Mouse (Mus musculus): ENCODE measurements at regions not wholly inside any gene's neighbourhood (a gene's known extent, or its start where the extent isn't known, plus 50 kb on each side); places are given as distances from the start of the nearest gene placed in this dataset.
A peak's percentile ranks its signal among the peaks of the same experiment; 100 is the strongest.

GRCm38 (mm10) chr7:71816138-71816537 lies 464.9 kb upstream of the Gm10295 start:
- no peak overlapping the region for H3K9ac ChIP-seq (ENCODE audit: low read depth, low read length)
- H3K36me3 ChIP-seq (ENCODE audit: control insufficient read depth, insufficient read depth, low read length) = no peaks in the 10 kb centered on the region
- no peaks in the 10 kb centered on the region for H3K27me3 ChIP-seq (ENCODE audit: control insufficient read depth, insufficient read depth, low read depth, low read length)
- WGBS = 75% methylated on average over 11 of the region's 11 CpGs
- H3K4me1 ChIP-seq (ENCODE audit: control insufficient read depth, insufficient read depth, low read length) = no peaks in the 10 kb centered on the region
- H3K27ac ChIP-seq (ENCODE audit: low read length) = no peak overlapping the region
- no peak overlapping the region for H3K4me3 ChIP-seq (ENCODE audit: low read depth, low read length)
- no peak for ATAC-seq
- H3K9me3 ChIP-seq (replicated peaks; ENCODE audit: control insufficient read depth, low read length, poor library complexity, severe bottlenecking) = no peaks in the 10 kb centered on the region
- H3K4me2 ChIP-seq (ENCODE audit: low read length) = no peak overlapping the region

- Histone ChIP-seq H3K27ac (ENCODE audit: low read length) (no peak overlapping the region), H3K9ac (ENCODE audit: low read depth, low read length) (no peak overlapping the region), H3K27me3 (ENCODE audit: control insufficient read depth, insufficient read depth, low read depth, low read length) (no peaks in the 10 kb centered on the region), H3K36me3 (ENCODE audit: control insufficient read depth, insufficient read depth, low read length) (no peaks in the 10 kb centered on the region), H3K9me3 (replicated peaks; ENCODE audit: control insufficient read depth, low read length, poor library complexity, severe bottlenecking) (no peaks in the 10 kb centered on the region), H3K4me1 (ENCODE audit: control insufficient read depth, insufficient read depth, low read length) (no peaks in the 10 kb centered on the region), H3K4me3 (ENCODE audit: low read depth, low read length) (no peak overlapping the region), H3K4me2 (ENCODE audit: low read length) (no peak overlapping the region)
- 40% methylated on average over 7 of the region's 7 CpGs for WGBS
- ATAC-seq = no peak
Measured at GRCm38 (mm10) chr7:71794201-71794600, 442.9 kb upstream of the Gm10295 start.

- Histone ChIP-seq H3K9ac (ENCODE audit: low read depth, low read length) (no peak overlapping the region), H3K4me1 (ENCODE audit: control insufficient read depth, insufficient read depth, low read length) (no peaks in the 10 kb centered on the region), H3K4me3 (ENCODE audit: low read depth, low read length) (no peak overlapping the region), H3K9me3 (replicated peaks; ENCODE audit: control insufficient read depth, low read length, poor library complexity, severe bottlenecking) (no peaks in the 10 kb centered on the region), H3K27me3 (ENCODE audit: control insufficient read depth, insufficient read depth, low read depth, low read length) (no peaks in the 10 kb centered on the region), H3K27ac (ENCODE audit: low read length) (no peak overlapping the region), H3K36me3 (ENCODE audit: control insufficient read depth, insufficient read depth, low read length) (no peaks in the 10 kb centered on the region), H3K4me2 (ENCODE audit: low read length) (no peak overlapping the region)
- no peak for ATAC-seq
Measured at GRCm38 (mm10) chr7:71788401-71788800, 437.1 kb upstream of the Gm10295 start.

GRCm38 (mm10) chr7:71782496-71782895 lies 431.2 kb upstream of the Gm10295 start:
- Histone ChIP-seq H3K9me3 (replicated peaks; ENCODE audit: control insufficient read depth, low read length, poor library complexity, severe bottlenecking) (no peaks in the 10 kb centered on the region), H3K36me3 (ENCODE audit: control insufficient read depth, insufficient read depth, low read length) (no peaks in the 10 kb centered on the region), H3K4me2 (ENCODE audit: low read length) (no peak overlapping the region), H3K9ac (ENCODE audit: low read depth, low read length) (no peak overlapping the region), H3K4me1 (ENCODE audit: control insufficient read depth, insufficient read depth, low read length) (no peaks in the 10 kb centered on the region), H3K27me3 (ENCODE audit: control insufficient read depth, insufficient read depth, low read depth, low read length) (no peaks in the 10 kb centered on the region), H3K4me3 (ENCODE audit: low read depth, low read length) (no peak overlapping the region), H3K27ac (ENCODE audit: low read length) (no peak overlapping the region)
- 79% methylated on average over 4 of the region's 4 CpGs for WGBS
- no peak for ATAC-seq

GRCm38 (mm10) chr7:71749886-71750285 lies 398.6 kb upstream of the Gm10295 start:
- WGBS = 78% methylated on average over 5 of the region's 5 CpGs
- Histone ChIP-seq H3K9me3 (replicated peaks; ENCODE audit: control insufficient read depth, low read length, poor library complexity, severe bottlenecking) (no peaks in the 10 kb centered on the region), H3K4me1 (ENCODE audit: control insufficient read depth, insufficient read depth, low read length) (no peaks in the 10 kb centered on the region), H3K4me2 (ENCODE audit: low read length) (no peak overlapping the region), H3K9ac (ENCODE audit: low read depth, low read length) (no peak overlapping the region), H3K27ac (ENCODE audit: low read length) (no peak overlapping the region), H3K27me3 (ENCODE audit: control insufficient read depth, insufficient read depth, low read depth, low read length) (no peaks in the 10 kb centered on the region), H3K4me3 (ENCODE audit: low read depth, low read length) (no peak overlapping the region), H3K36me3 (ENCODE audit: control insufficient read depth, insufficient read depth, low read length) (no peaks in the 10 kb centered on the region)
- no peak for ATAC-seq

- H3K27ac ChIP-seq (ENCODE audit: low read length) = no peak overlapping the region
- ATAC-seq = no peak
- 43% methylated on average over 7 of the region's 7 CpGs for WGBS
- no peak overlapping the region for H3K4me2 ChIP-seq (ENCODE audit: low read length)
- H3K36me3 ChIP-seq (ENCODE audit: control insufficient read depth, insufficient read depth, low read length) = no peaks in the 10 kb centered on the region
- no peaks in the 10 kb centered on the region for H3K9me3 ChIP-seq (replicated peaks; ENCODE audit: control insufficient read depth, low read length, poor library complexity, severe bottlenecking)
- H3K4me1 ChIP-seq (ENCODE audit: control insufficient read depth, insufficient read depth, low read length) = no peaks in the 10 kb centered on the region
- no peak overlapping the region for H3K4me3 ChIP-seq (ENCODE audit: low read depth, low read length)
- no peak overlapping the region for H3K9ac ChIP-seq (ENCODE audit: low read depth, low read length)
- H3K27me3 ChIP-seq (ENCODE audit: control insufficient read depth, insufficient read depth, low read depth, low read length) = no peaks in the 10 kb centered on the region
Measured at GRCm38 (mm10) chr7:71746118-71746897, 395.0 kb upstream of the Gm10295 start.

- Histone ChIP-seq H3K4me3 (ENCODE audit: low read depth, low read length) (no peak overlapping the region), H3K27me3 (ENCODE audit: control insufficient read depth, insufficient read depth, low read depth, low read length) (no peaks in the 10 kb centered on the region)
- ATAC-seq = no peak
Measured at GRCm38 (mm10) chr7:71728509-71728908, 377.2 kb upstream of the Gm10295 start.

GRCm38 (mm10) chr7:71708209-71708608 lies 356.9 kb upstream of the Gm10295 start:
- Histone ChIP-seq H3K4me3 (ENCODE audit: low read depth, low read length) (no peak overlapping the region), H3K9me3 (replicated peaks; ENCODE audit: control insufficient read depth, low read length, poor library complexity, severe bottlenecking) (no peaks in the 10 kb centered on the region), H3K4me2 (ENCODE audit: low read length) (no peak overlapping the region), H3K27me3 (ENCODE audit: control insufficient read depth, insufficient read depth, low read depth, low read length) (no peaks in the 10 kb centered on the region), H3K27ac (ENCODE audit: low read length) (no peak overlapping the region), H3K36me3 (ENCODE audit: control insufficient read depth, insufficient read depth, low read length) (no peaks in the 10 kb centered on the region), H3K9ac (ENCODE audit: low read depth, low read length) (no peak overlapping the region), H3K4me1 (ENCODE audit: control insufficient read depth, insufficient read depth, low read length) (peaks cover 5% of the 10 kb centered on the region; the same call in 1 of the 2 replicates)
- no peak for ATAC-seq
- WGBS = 80% methylated on average over 4 of the region's 4 CpGs

More at GRCm38 (mm10) chr7:71728509-71728908, 377.2 kb upstream of the Gm10295 start:
- H3K36me3 ChIP-seq (ENCODE audit: control insufficient read depth, insufficient read depth, low read length) = no peaks in the 10 kb centered on the region
- no peak overlapping the region for H3K4me2 ChIP-seq (ENCODE audit: low read length)
- no peaks in the 10 kb centered on the region for H3K4me1 ChIP-seq (ENCODE audit: control insufficient read depth, insufficient read depth, low read length)
- H3K9me3 ChIP-seq (replicated peaks; ENCODE audit: control insufficient read depth, low read length, poor library complexity, severe bottlenecking) = no peaks in the 10 kb centered on the region
- H3K27ac ChIP-seq (ENCODE audit: low read length) = no peak overlapping the region
- H3K9ac ChIP-seq (ENCODE audit: low read depth, low read length) = no peak overlapping the region

GRCm38 (mm10) chr7:71706201-71706600 lies 354.9 kb upstream of the Gm10295 start:
- H3K36me3 ChIP-seq (ENCODE audit: control insufficient read depth, insufficient read depth, low read length) = no peaks in the 10 kb centered on the region
- no peak overlapping the region for H3K27ac ChIP-seq (ENCODE audit: low read length)
- H3K4me1 ChIP-seq (ENCODE audit: control insufficient read depth, insufficient read depth, low read length) = peaks cover 5% of the 10 kb centered on the region; the same call in 1 of the 2 replicates
- no peak for ATAC-seq
- peak overlapping the region; percentile 95; the same call in 1 of the 2 replicates for H3K4me2 ChIP-seq (ENCODE audit: low read length)
- no peak overlapping the region for H3K4me3 ChIP-seq (ENCODE audit: low read depth, low read length)
- H3K9ac ChIP-seq (ENCODE audit: low read depth, low read length) = no peak overlapping the region
- WGBS = 65% methylated on average over 3 of the region's 3 CpGs
- no peaks in the 10 kb centered on the region for H3K9me3 ChIP-seq (replicated peaks; ENCODE audit: control insufficient read depth, low read length, poor library complexity, severe bottlenecking)
- H3K27me3 ChIP-seq (ENCODE audit: control insufficient read depth, insufficient read depth, low read depth, low read length) = no peaks in the 10 kb centered on the region

Data from midbrain, embryonic 16.5 days (tissue).